Mouse (Mus musculus): Measurements from ENCODE around the gene Emb. TPM values are rescaled to one million over a fixed set of nuclear protein-coding genes. Genes with fewer than 3 reads are reported as not detected.

Gene Emb
- total RNA-seq, 1 experiment from 2014 or later: 196 TPM

- ATAC-seq (replicated peaks; ENCODE audit: insufficient number of reproducible peaks, low FRiP score, low TSS enrichment, poor library complexity, severe bottlenecking): no peak
Observed at GRCm38 (mm10) chr13:117218092-117218491, 9.8 kb downstream of the Emb start.

GRCm38 (mm10) chr13:117219871-117220500, 11.7 kb downstream of the Emb start:
- ATAC-seq (replicated peaks; ENCODE audit: insufficient number of reproducible peaks, low FRiP score, low TSS enrichment, poor library complexity, severe bottlenecking): no peak

GRCm38 (mm10) chr13:117220501-117221321, 12.4 kb downstream of the Emb start, which contains the start of gene Gm17509:
TSS of gene Gm17509 (minus strand) at chr13:117221075.
- peak; percentile 41 for ATAC-seq (replicated peaks; ENCODE audit: insufficient number of reproducible peaks, low FRiP score, low TSS enrichment, poor library complexity, severe bottlenecking)

GRCm38 (mm10) chr13:117223125-117223524, 14.8 kb downstream of the Emb start:
- peak; percentile 71 for ATAC-seq (replicated peaks; ENCODE audit: insufficient number of reproducible peaks, low FRiP score, low TSS enrichment, poor library complexity, severe bottlenecking)

GRCm38 (mm10) chr13:117224901-117225300, 16.6 kb downstream of the Emb start:
- ATAC-seq (replicated peaks; ENCODE audit: insufficient number of reproducible peaks, low FRiP score, low TSS enrichment, poor library complexity, severe bottlenecking): no peak

GRCm38 (mm10) chr13:117225561-117225960, 17.2 kb downstream of the Emb start:
- no peak for ATAC-seq (replicated peaks; ENCODE audit: insufficient number of reproducible peaks, low FRiP score, low TSS enrichment, poor library complexity, severe bottlenecking)

GRCm38 (mm10) chr13:117230371-117231110, 22.2 kb downstream of the Emb start:
- ATAC-seq (replicated peaks; ENCODE audit: insufficient number of reproducible peaks, low FRiP score, low TSS enrichment, poor library complexity, severe bottlenecking): no peak

- no peak for ATAC-seq (replicated peaks; ENCODE audit: insufficient number of reproducible peaks, low FRiP score, low TSS enrichment, poor library complexity, severe bottlenecking)
Observed at GRCm38 (mm10) chr13:117233808-117234207, 25.5 kb downstream of the Emb start.

GRCm38 (mm10) chr13:117234486-117234885, 26.1 kb downstream of the Emb start:
- no peak for ATAC-seq (replicated peaks; ENCODE audit: insufficient number of reproducible peaks, low FRiP score, low TSS enrichment, poor library complexity, severe bottlenecking)

- peak; percentile 91 for ATAC-seq (replicated peaks; ENCODE audit: insufficient number of reproducible peaks, low FRiP score, low TSS enrichment, poor library complexity, severe bottlenecking)
Observed at GRCm38 (mm10) chr13:117235530-117236212, 27.3 kb downstream of the Emb start.

GRCm38 (mm10) chr13:117237111-117237510, 28.8 kb downstream of the Emb start:
- ATAC-seq (replicated peaks; ENCODE audit: insufficient number of reproducible peaks, low FRiP score, low TSS enrichment, poor library complexity, severe bottlenecking): peak; percentile 83

GRCm38 (mm10) chr13:117242063-117242462, 33.7 kb downstream of the Emb start:
- peak; percentile 64 for ATAC-seq (replicated peaks; ENCODE audit: insufficient number of reproducible peaks, low FRiP score, low TSS enrichment, poor library complexity, severe bottlenecking)

GRCm38 (mm10) chr13:117242621-117243020, 34.3 kb downstream of the Emb start:
- ATAC-seq (replicated peaks; ENCODE audit: insufficient number of reproducible peaks, low FRiP score, low TSS enrichment, poor library complexity, severe bottlenecking): peak; percentile 17; the same call in 1 of the 2 replicates

GRCm38 (mm10) chr13:117260704-117261103, 52.4 kb downstream of the Emb start:
- peak; percentile 74 for ATAC-seq (replicated peaks; ENCODE audit: insufficient number of reproducible peaks, low FRiP score, low TSS enrichment, poor library complexity, severe bottlenecking)

- no peak for ATAC-seq (replicated peaks; ENCODE audit: insufficient number of reproducible peaks, low FRiP score, low TSS enrichment, poor library complexity, severe bottlenecking)
Observed at GRCm38 (mm10) chr13:117266156-117266555, 57.8 kb downstream of the Emb start.

- no peak for ATAC-seq (replicated peaks; ENCODE audit: insufficient number of reproducible peaks, low FRiP score, low TSS enrichment, poor library complexity, severe bottlenecking)
Observed at GRCm38 (mm10) chr13:117267963-117268362, 59.6 kb downstream of the Emb start.

GRCm38 (mm10) chr13:117284036-117284435, 75.7 kb downstream of the Emb start:
- ATAC-seq (replicated peaks; ENCODE audit: insufficient number of reproducible peaks, low FRiP score, low TSS enrichment, poor library complexity, severe bottlenecking): peak; percentile 89

GRCm38 (mm10) chr13:117286939-117287338, 78.6 kb downstream of the Emb start:
- no peak for ATAC-seq (replicated peaks; ENCODE audit: insufficient number of reproducible peaks, low FRiP score, low TSS enrichment, poor library complexity, severe bottlenecking)

GRCm38 (mm10) chr13:117287400-117287799, 79.1 kb downstream of the Emb start:
- ATAC-seq (replicated peaks; ENCODE audit: insufficient number of reproducible peaks, low FRiP score, low TSS enrichment, poor library complexity, severe bottlenecking): no peak
